Mouse (Mus musculus) small intestine, adult 2 months (tissue): ENCODE data around the gene Cfl1.

Experiments used
- CTCF ChIP-seq: fragments of 200-500 bp; IDR thresholded peaks from 2 replicates; pipeline ENCODE4 v1.5.1; 2012; ENCODE audit warnings: low read depth, mild to moderate bottlenecking, control low read depth, inconsistent platforms, low read length, moderate library complexity, mixed read lengths; ENCODE audit not compliant: insufficient replicate concordance, insufficient read length; ENCODE audit errors: extremely low read depth
- POLR2A ChIP-seq: fragments of 200-500 bp; IDR thresholded peaks from 2 replicates; pipeline ENCODE4 v1.6.1; 2012; ENCODE audit warnings: low read depth, mild to moderate bottlenecking, control low read depth, inconsistent platforms, low read length, moderate library complexity

- TF ChIP-seq POLR2A (no peak), CTCF (no peak)
Measured at GRCm38 (mm10) chr19:5543362-5543761, 53.1 kb downstream of the Cfl1 start.
